Mouse (Mus musculus) forebrain, embryonic 11.5 days (tissue): ENCODE measurements around the gene Slc12a8. TPM values are rescaled to one million over a fixed set of nuclear protein-coding genes. Genes with fewer than 3 reads are reported as not detected.

Experiments
- ATAC-seq: fragments of 200-750 bp; cut with Nextera tagmentation; replicated peaks from 2 replicates; pipeline ENCODE4 v1.8.0; 2017; ENCODE audit warnings: moderate TSS enrichment; ENCODE audit not compliant: low FRiP score
- DNase-seq: peaks from one replicate; pipeline ENCODE4 v3.0.0-alpha.2; 2017; ENCODE audit warnings: low spot score
- H3K27ac ChIP-seq: fragments of 300-500 bp; sonication (generic); 2 replicates; pipeline ENCODE4 v1.5.1; 2014; ENCODE audit warnings: low read depth, low read length
- H3K27me3 ChIP-seq: fragments of 300-500 bp; sonication (generic); 2 replicates; pipeline ENCODE4 v1.6.1; 2014; ENCODE audit warnings: mild to moderate bottlenecking, low read length, mixed read lengths; ENCODE audit not compliant: control insufficient read depth, insufficient read depth
- H3K36me3 ChIP-seq: fragments of 300-500 bp; sonication (generic); 2 replicates; pipeline ENCODE4 v1.6.1; 2014; ENCODE audit warnings: mild to moderate bottlenecking, low read length, moderate library complexity, mixed read lengths; ENCODE audit not compliant: control insufficient read depth, insufficient read depth
- H3K4me1 ChIP-seq: fragments of 300-500 bp; sonication (generic); replicated peaks from 2 replicates; pipeline ENCODE4 v1.6.1; 2014; ENCODE audit warnings: low read length, mixed read lengths; ENCODE audit not compliant: control insufficient read depth, insufficient read depth
- H3K4me2 ChIP-seq: fragments of 300-500 bp; sonication (generic); 2 replicates; pipeline ENCODE4 v1.6.1; 2014; ENCODE audit warnings: low read depth, mild to moderate bottlenecking, low read length, moderate library complexity, mixed read lengths; ENCODE audit not compliant: severe bottlenecking
- H3K4me3 ChIP-seq: fragments of 300-500 bp; sonication (generic); 2 replicates; pipeline ENCODE4 v1.5.1; 2014; ENCODE audit warnings: low read depth, low read length
- H3K9ac ChIP-seq: fragments of 300-500 bp; sonication (generic); 2 replicates; pipeline ENCODE4 v1.6.1; 2014; ENCODE audit warnings: low read length
- H3K9me3 ChIP-seq: fragments of 300-500 bp; sonication (generic); 2 replicates; pipeline ENCODE4 v1.6.1; 2016; ENCODE audit warnings: low read length, mixed read lengths; ENCODE audit not compliant: control insufficient read depth
- WGBS: fragments of 180-500 bp; shearing (Covaris S2); extraction: QIAGEN DNeasy Blood & Tissue Kit; methylation state at CpG from one replicate; pipeline ENCODE4 v1.1.7; 2014; 5-methylcytosine and 5-hydroxymethylcytosine counted together
- polyA plus RNA-seq: library from polyadenylated mRNA; unstranded; fragments of >200 nt; fragmentation: Nextera tagmentation; extraction: Ambion mirVana; gene quantifications from 2 replicates; pipeline ENCODE4 v1.2.1, GENCODE M21; 2014

The Slc12a8 gene
- polyA plus RNA-seq, 1 experiment from 2014 or later, result 1.3 TPM

DNA sequence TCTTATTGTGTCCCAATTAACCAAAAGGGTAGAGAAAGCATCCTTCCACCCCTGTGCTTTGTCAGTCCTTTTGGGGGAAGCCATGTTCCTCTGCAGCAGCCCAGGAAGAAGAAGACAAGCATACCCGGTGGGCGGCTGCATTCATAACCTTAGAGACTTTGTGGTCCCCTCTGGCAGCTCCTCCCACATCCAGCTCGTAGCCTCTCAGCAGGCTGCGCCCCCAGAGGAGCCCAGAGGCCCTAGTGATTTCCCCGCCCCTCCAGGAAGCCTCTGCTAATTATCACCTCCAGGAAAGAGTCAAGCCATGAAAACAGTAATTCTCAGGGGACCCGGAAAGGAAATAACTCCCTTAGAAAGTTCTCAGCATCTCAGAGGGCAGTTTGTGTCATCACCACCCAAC lies 188.1 kb downstream of the Slc12a8 start:
- Histone ChIP-seq H3K4me1 (peaks cover 10% of the 10 kb centered on the region; the same call in 1 of the 2 replicates), H3K9me3 (no peaks in the 10 kb centered on the region), H3K27ac (no peak overlapping the region), H3K4me2 (no peak overlapping the region), H3K27me3 (no peaks in the 10 kb centered on the region), H3K9ac (no peak overlapping the region), H3K36me3 (no peaks in the 10 kb centered on the region; the same call in 1 of the 2 replicates), H3K4me3 (no peak overlapping the region)
- 33% methylated on average over 6 of the region's 6 CpGs for WGBS
- no peak for ATAC-seq
- no peak for DNase-seq

DNA sequence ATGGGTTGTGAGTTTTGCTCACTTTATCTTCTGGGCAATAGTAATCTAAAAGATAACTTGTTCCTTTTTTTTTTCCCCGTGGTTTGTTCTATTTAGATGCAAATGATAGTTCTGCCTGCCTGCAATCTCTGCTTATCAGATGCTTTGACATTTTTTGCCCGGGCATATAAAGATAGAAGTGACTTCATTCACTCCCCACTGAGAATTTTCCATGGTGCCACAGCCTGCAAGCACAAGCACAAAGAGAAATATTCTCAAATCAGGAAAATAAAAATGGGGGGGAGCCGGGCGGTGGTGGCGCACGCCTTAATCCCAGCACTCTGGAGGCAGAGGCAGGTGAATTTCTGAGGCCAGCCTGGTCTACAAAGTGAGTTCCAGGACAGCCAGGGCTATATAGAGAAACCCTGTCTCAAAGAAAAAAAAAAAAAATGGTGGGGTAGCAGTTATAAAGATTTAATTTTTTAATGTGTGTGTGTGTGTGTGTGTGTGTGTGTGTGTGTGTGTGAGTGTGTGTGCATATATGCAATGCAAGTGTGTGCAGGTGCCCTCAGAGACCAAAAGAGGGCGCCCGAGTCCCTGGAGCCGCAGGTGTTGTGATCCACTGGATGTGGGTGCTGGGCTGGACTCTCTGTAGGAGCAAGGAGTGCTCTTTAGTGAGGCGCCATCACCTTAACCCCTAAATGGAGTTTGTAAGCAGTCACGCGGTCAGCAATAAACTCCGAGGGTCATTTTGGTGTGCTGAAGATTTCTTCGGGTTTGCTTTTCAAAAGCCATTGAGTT lies 189.2 kb downstream of the Slc12a8 start:
- ATAC-seq (no peak), DNase-seq (no peak)
- Histone ChIP-seq H3K4me2 (no peak overlapping the region), H3K4me1 (peaks cover 8% of the 10 kb centered on the region; the same call in 1 of the 2 replicates), H3K9ac (no peak overlapping the region), H3K9me3 (no peaks in the 10 kb centered on the region), H3K36me3 (no peaks in the 10 kb centered on the region; the same call in 1 of the 2 replicates), H3K27ac (no peak overlapping the region), H3K4me3 (no peak overlapping the region), H3K27me3 (no peaks in the 10 kb centered on the region)
- WGBS, result 95% methylated on average over 14 of the region's 14 CpGs

DNA sequence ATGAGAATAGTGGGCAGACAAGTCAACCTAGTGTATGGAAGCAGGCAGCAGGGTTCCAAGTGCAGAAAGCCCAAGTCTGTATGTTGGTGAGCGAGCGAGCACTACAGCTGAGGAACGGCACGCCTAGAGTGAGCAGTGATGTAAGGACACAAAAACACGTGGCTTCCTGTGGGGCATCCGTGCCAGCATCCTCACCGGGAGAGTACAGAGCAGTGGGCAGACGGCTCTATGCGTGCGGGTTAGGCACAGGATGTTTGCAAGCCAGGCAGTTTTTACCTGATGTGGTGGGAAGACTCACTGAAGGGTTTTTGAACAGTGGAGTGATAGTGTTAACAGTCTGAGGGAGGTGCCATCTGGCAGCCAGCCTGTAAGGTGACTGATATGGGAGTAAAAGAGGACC lies 190.9 kb downstream of the Slc12a8 start:
- no peak overlapping the region for H3K4me3 ChIP-seq
- H3K4me1 ChIP-seq, result peaks cover 8% of the 10 kb centered on the region; the same call in 1 of the 2 replicates
- ATAC-seq, result no peak
- H3K9me3 ChIP-seq, result no peaks in the 10 kb centered on the region
- no peak overlapping the region for H3K27ac ChIP-seq
- no peak for DNase-seq
- H3K4me2 ChIP-seq, result no peak overlapping the region
- H3K9ac ChIP-seq, result no peak overlapping the region
- H3K27me3 ChIP-seq, result no peaks in the 10 kb centered on the region
- H3K36me3 ChIP-seq, result no peaks in the 10 kb centered on the region; the same call in 1 of the 2 replicates
- WGBS, result 95% methylated on average over 10 of the region's 10 CpGs

DNA sequence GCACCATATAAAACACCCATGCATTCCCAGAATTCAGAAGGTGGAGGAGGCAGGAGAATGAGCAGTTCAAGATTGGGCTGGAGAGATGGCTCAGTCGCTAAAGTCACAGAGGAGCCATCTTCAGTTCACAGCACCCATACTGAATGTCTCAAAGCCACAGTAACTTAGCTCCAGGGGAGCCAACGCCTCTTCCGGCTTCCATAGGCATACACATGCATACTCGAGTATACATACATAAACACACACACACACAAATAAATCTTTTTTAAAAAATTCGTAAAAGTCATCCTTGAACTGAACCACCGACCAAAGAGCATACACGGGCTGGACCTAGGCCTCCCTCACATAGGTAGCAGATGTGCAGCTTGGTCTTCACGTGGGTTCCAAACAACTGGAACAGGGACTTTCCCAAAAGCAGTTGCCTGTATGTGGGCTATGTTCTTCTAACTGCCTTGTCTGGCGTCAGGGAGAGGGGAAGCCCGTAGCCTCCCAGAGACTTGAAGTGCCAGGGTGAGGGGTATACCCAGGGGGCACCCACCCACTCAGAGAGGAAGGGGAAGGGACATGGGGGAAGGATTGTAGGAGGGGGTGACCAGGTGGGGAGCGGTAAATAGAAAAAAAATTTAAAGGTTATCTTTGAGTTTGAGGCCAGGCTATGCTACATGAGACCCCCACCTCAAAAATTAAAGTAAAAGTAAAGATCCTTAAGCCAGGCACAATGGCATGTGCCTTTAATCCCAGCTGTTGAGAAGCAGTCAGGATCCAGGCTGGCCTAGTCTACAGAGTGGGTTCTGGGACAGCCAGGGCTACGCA lies 191.7 kb downstream of the Slc12a8 start:
- Histone ChIP-seq H3K4me3 (no peak overlapping the region), H3K27me3 (no peaks in the 10 kb centered on the region), H3K27ac (no peak overlapping the region), H3K4me1 (peaks cover 8% of the 10 kb centered on the region; the same call in 1 of the 2 replicates), H3K36me3 (no peaks in the 10 kb centered on the region; the same call in 1 of the 2 replicates), H3K9me3 (no peaks in the 10 kb centered on the region), H3K9ac (no peak overlapping the region), H3K4me2 (no peak overlapping the region)
- no peak for ATAC-seq
- WGBS, result 92% methylated on average over 12 of the region's 12 CpGs
- DNase-seq, result no peak

Other genes with a start within 250 kb of the Slc12a8 start
- 52.7 and 54.1 TPM in 2 replicates for gene Zfp148, start 136.5 kb upstream of the Slc12a8 start, polyA plus RNA-seq
- 39.8 and 43.9 TPM in 2 replicates for gene Heg1, start 167.0 kb downstream of the Slc12a8 start, polyA plus RNA-seq